Mouse (Mus musculus) G1E (cell line): ENCODE data around the gene Rhobtb1. TPM values are rescaled to one million over a fixed set of nuclear protein-coding genes. Genes with fewer than 3 reads are reported as not detected.

Experiments
- ATAC-seq: 2 replicates; pipeline ENCODE4 v1.8.0; 2016; ENCODE audit warnings: mild to moderate bottlenecking; ENCODE audit not compliant: insufficient number of reproducible peaks, poor library complexity, low FRiP score, severe bottlenecking; ENCODE audit errors: extremely low read depth
- DNase-seq: peaks from one replicate; pipeline ENCODE4 v3.0.0; 2012; ENCODE audit warnings: low spot score
- H3K27me3 ChIP-seq: 2 replicates; pipeline ENCODE4 v1.6.1; 2012; ENCODE audit warnings: mild to moderate bottlenecking, low read length, inconsistent platforms; ENCODE audit not compliant: insufficient read depth
- H3K36me3 ChIP-seq: replicated peaks from 2 replicates; pipeline ENCODE3; 2012; ENCODE audit warnings: mild to moderate bottlenecking, inconsistent platforms
- H3K4me1 ChIP-seq: 2 replicates; pipeline ENCODE4 v1.6.1; 2012; ENCODE audit warnings: low read depth, low read length, inconsistent platforms, mixed read lengths; ENCODE audit not compliant: insufficient read depth
- H3K4me3 ChIP-seq: 2 replicates; pipeline ENCODE4 v1.5.1; 2012; ENCODE audit warnings: low read depth, mild to moderate bottlenecking, inconsistent platforms, low read length, moderate library complexity, mixed read lengths
- H3K9me3 ChIP-seq: replicated peaks from 2 replicates; pipeline ENCODE4 v1.6.1; 2012; ENCODE audit warnings: inconsistent platforms
- CTCF ChIP-seq: IDR thresholded peaks from 2 replicates; pipeline ENCODE4 v1.5.1; 2012; ENCODE audit warnings: low read depth, low read length, inconsistent platforms, mixed read lengths
- GATA1 ChIP-seq: IDR thresholded peaks from 2 replicates; pipeline ENCODE4 v1.6.1; 2012; ENCODE audit warnings: borderline replicate concordance, low read length, inconsistent platforms, mixed read lengths
- GATA2 ChIP-seq: IDR thresholded peaks from 2 replicates; pipeline ENCODE4 v1.6.1; 2012; ENCODE audit warnings: low read depth, low read length, inconsistent platforms, borderline replicate concordance
- POLR2AphosphoS5 ChIP-seq: IDR thresholded peaks from 2 replicates; pipeline ENCODE4 v1.6.1; 2012; ENCODE audit warnings: low read depth, low read length, inconsistent platforms; ENCODE audit not compliant: insufficient replicate concordance
- TAL1 ChIP-seq: conservative IDR thresholded peaks from 2 replicates; pipeline ENCODE4 v1.6.1; 2012; ENCODE audit warnings: low read depth, low read length, inconsistent platforms, mixed read lengths
- polyA plus RNA-seq: library from polyadenylated mRNA; stranded (reverse); fragments of >175 nt; gene quantifications from 2 replicates; pipeline ENCODE4 v1.2.3, GENCODE M21; 2012
- total RNA-seq, 2 experiments: library from RNA; stranded (forward) in 1 of 2; stranded (reverse) in 1 of 2; fragments of 200-1000 nt in 1 of 2; fragments of >200 nt in 1 of 2; fragmentation: Nextera tagmentation in 1 of 2; gene quantifications; 2 replicates each; pipeline ENCODE4 v1.2.3; 2014 to 2017

Rhobtb1 gene
- total and polyA plus RNA-seq, 3 experiments, result 0.05 TPM; not detected in 2

GRCm38 (mm10) chr10:69172412-69172811 lies 21.2 kb downstream of the Rhobtb1 start:
- no peaks in the 10 kb centered on the region for H3K4me1 ChIP-seq
- no peaks in the 10 kb centered on the region for H3K36me3 ChIP-seq
- ATAC-seq, result no peak
- no peak for DNase-seq
- TF ChIP-seq TAL1 (no peak), GATA1 (no peak), CTCF (no peak), POLR2AphosphoS5 (no peak), GATA2 (no peak)
- H3K4me3 ChIP-seq, result no peak overlapping the region
- no peaks in the 10 kb centered on the region for H3K27me3 ChIP-seq
- H3K9me3 ChIP-seq, result peaks cover 32% of the 10 kb centered on the region

- Histone ChIP-seq H3K4me1 (no peaks in the 10 kb centered on the region), H3K9me3 (peaks cover 34% of the 10 kb centered on the region), H3K27me3 (no peaks in the 10 kb centered on the region), H3K4me3 (no peak overlapping the region), H3K36me3 (no peaks in the 10 kb centered on the region)
- DNase-seq, result no peak
- TF ChIP-seq GATA1 (no peak), CTCF (no peak), TAL1 (no peak), POLR2AphosphoS5 (no peak), GATA2 (no peak)
- ATAC-seq, result no peak
Observed at GRCm38 (mm10) chr10:69176116-69176515, 24.9 kb downstream of the Rhobtb1 start.

GRCm38 (mm10) chr10:69179341-69179740 lies 28.1 kb downstream of the Rhobtb1 start:
- Histone ChIP-seq H3K4me3 (no peak overlapping the region), H3K4me1 (no peaks in the 10 kb centered on the region), H3K27me3 (no peaks in the 10 kb centered on the region), H3K36me3 (no peaks in the 10 kb centered on the region), H3K9me3 (peaks cover 39% of the 10 kb centered on the region)
- DNase-seq, result no peak
- no peak for ATAC-seq
- no peak for TF ChIP-seq POLR2AphosphoS5
- TF ChIP-seq GATA1, result no peak
- no peak for TF ChIP-seq CTCF
- no peak for TF ChIP-seq TAL1
- no peak for TF ChIP-seq GATA2

GRCm38 (mm10) chr10:69180997-69181396 lies 29.8 kb downstream of the Rhobtb1 start:
- H3K9me3 ChIP-seq, result peaks cover 51% of the 10 kb centered on the region
- ATAC-seq (no peak), DNase-seq (no peak)
- no peaks in the 10 kb centered on the region for H3K27me3 ChIP-seq
- H3K4me1 ChIP-seq, result no peaks in the 10 kb centered on the region
- no peaks in the 10 kb centered on the region for H3K36me3 ChIP-seq
- TF ChIP-seq GATA1, result no peak
- TF ChIP-seq CTCF, result no peak
- H3K4me3 ChIP-seq, result no peak overlapping the region

GRCm38 (mm10) chr10:69184903-69185302 lies 33.7 kb downstream of the Rhobtb1 start:
- no peak overlapping the region for H3K4me3 ChIP-seq
- H3K9me3 ChIP-seq, result peaks cover 55% of the 10 kb centered on the region
- H3K4me1 ChIP-seq, result no peaks in the 10 kb centered on the region
- H3K27me3 ChIP-seq, result no peaks in the 10 kb centered on the region
- TF ChIP-seq GATA2 (no peak), TAL1 (no peak), GATA1 (no peak), POLR2AphosphoS5 (no peak), CTCF (no peak)
- no peak for DNase-seq
- ATAC-seq, result no peak
- no peaks in the 10 kb centered on the region for H3K36me3 ChIP-seq

- DNase-seq, result no peak
- no peaks in the 10 kb centered on the region for H3K27me3 ChIP-seq
- H3K9me3 ChIP-seq, result peaks cover 51% of the 10 kb centered on the region
- H3K4me3 ChIP-seq, result no peak overlapping the region
- ATAC-seq, result no peak
- no peak for TF ChIP-seq CTCF
- no peak for TF ChIP-seq TAL1
- TF ChIP-seq GATA2, result no peak
- no peak for TF ChIP-seq POLR2AphosphoS5
- TF ChIP-seq GATA1, result no peak
- H3K4me1 ChIP-seq, result no peaks in the 10 kb centered on the region
- H3K36me3 ChIP-seq, result no peaks in the 10 kb centered on the region
Observed at GRCm38 (mm10) chr10:69185431-69185830, 34.2 kb downstream of the Rhobtb1 start.
